Mouse (Mus musculus) E14TG2a.4 (cell line): ENCODE measurements around the gene Gli2.

Experiments used
- H3K27me3 ChIP-seq: 2 replicates; pipeline ENCODE4 v1.6.1; 2014; ENCODE audit warnings: low read length, control low read depth; ENCODE audit not compliant: insufficient read depth
- H3K36me3 ChIP-seq: 2 replicates; pipeline ENCODE4 v1.6.1; 2014; ENCODE audit warnings: low read length, control low read depth; ENCODE audit not compliant: insufficient read depth
- H3K4me1 ChIP-seq: replicated peaks from 2 replicates; pipeline ENCODE4 v1.6.1; 2014; ENCODE audit warnings: low read depth, low read length, control low read depth
- H3K4me3 ChIP-seq: replicated peaks from 2 replicates; pipeline ENCODE4 v1.5.1; 2014; ENCODE audit warnings: mild to moderate bottlenecking, low read length
- H3K9me3 ChIP-seq: 2 replicates; pipeline ENCODE4 v1.6.1; 2014; ENCODE audit warnings: low read length, control low read depth
- CTCF ChIP-seq: conservative IDR thresholded peaks from 2 replicates; pipeline ENCODE4 v1.5.1; 2014; ENCODE audit warnings: low read length
- NANOG ChIP-seq: IDR thresholded peaks from 2 replicates; pipeline ENCODE4 v1.6.1; 2014; ENCODE audit warnings: borderline replicate concordance, low read length, mixed read lengths
- POU5F1 ChIP-seq: IDR thresholded peaks from 2 replicates; pipeline ENCODE4 v1.6.1; 2014; ENCODE audit warnings: low read length, borderline replicate concordance

The Gli2 gene

GRCm38 (mm10) chr1:119022311-119022710 is 31.1 kb downstream of the Gli2 start:
- H3K4me1 ChIP-seq, result peaks cover 95% of the 10 kb centered on the region
- H3K4me3 ChIP-seq, result no peak overlapping the region; the same call in 1 of the 2 replicates
- no peaks in the 10 kb centered on the region for H3K27me3 ChIP-seq
- no peak for TF ChIP-seq NANOG
- no peak for TF ChIP-seq CTCF
- TF ChIP-seq POU5F1, result no peak
- H3K36me3 ChIP-seq, result peaks cover 91% of the 10 kb centered on the region
- no peaks in the 10 kb centered on the region for H3K9me3 ChIP-seq

GRCm38 (mm10) chr1:119020092-119020491 is 33.3 kb downstream of the Gli2 start:
- TF ChIP-seq CTCF (no peak), POU5F1 (no peak)
- Histone ChIP-seq H3K9me3 (no peaks in the 10 kb centered on the region), H3K4me3 (no peak overlapping the region), H3K36me3 (peaks cover 91% of the 10 kb centered on the region), H3K4me1 (peaks cover 95% of the 10 kb centered on the region), H3K27me3 (no peaks in the 10 kb centered on the region)

DNA sequence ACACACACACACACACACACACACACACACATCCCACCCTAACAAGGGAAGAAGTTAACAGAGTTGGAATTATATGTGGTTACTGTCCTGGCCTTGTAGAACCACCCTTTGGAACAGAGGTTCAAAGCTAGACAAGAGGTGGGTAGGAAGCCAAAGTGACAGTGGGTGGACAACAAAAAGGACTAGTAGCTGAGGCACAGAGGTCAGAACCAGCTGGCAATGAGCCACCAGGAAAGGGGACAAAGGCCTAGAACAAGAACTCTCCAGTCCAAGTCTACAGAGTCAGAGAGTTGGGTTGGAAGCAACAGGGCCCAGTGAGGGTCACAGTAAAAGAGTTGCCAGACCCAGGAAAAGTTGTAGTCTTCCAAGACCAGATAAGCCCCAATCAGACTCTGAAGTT is 34.4 kb downstream of the Gli2 start:
- Histone ChIP-seq H3K9me3 (no peaks in the 10 kb centered on the region), H3K27me3 (no peaks in the 10 kb centered on the region), H3K36me3 (peaks cover 93% of the 10 kb centered on the region), H3K4me1 (peaks cover 95% of the 10 kb centered on the region), H3K4me3 (no peak overlapping the region)
- TF ChIP-seq NANOG (no peak), POU5F1 (no peak), CTCF (no peak)

DNA sequence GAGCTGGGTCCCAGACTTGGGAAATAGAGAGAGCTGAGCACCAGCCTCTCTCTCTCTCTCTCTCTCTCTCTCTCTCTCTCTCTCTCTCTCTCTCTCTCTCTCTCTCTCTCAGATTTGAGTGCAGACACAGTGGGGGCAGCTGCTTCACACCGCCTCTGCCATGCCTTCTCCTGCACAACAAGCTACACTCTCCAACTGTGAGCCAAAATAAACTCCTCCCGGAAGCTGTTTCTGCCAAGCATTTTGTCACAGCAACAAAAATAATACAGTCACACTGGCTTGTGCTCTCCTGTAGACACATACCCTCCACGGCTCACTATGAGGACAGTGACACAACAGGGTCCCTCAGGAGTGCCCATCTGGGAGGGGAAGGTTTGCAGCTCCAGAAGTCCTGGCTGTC is 36.6 kb downstream of the Gli2 start:
- Histone ChIP-seq H3K4me1 (peaks cover 94% of the 10 kb centered on the region), H3K9me3 (no peaks in the 10 kb centered on the region), H3K4me3 (no peak overlapping the region), H3K36me3 (peaks cover 95% of the 10 kb centered on the region), H3K27me3 (no peaks in the 10 kb centered on the region)
- TF ChIP-seq POU5F1 (no peak), CTCF (no peak), NANOG (no peak)

DNA sequence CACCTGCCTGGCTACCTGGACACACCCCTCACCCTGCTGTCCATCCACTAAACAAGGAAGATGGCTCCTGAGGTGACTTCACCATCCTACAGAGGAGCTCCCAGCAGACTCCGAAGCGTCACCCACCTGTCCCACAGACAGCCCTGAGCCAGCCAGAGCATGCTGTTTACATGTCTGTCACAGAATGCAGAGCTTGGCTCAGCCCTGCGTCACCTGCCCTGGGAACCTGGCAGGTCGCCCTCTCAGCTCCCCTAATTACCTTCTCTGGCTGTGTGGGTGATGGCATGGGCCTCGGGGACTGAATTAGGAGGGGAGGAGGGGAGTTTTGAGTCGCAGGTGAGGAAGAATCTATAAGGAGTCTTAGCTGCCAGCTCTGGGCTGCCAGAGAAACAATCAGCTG is 38.3 kb downstream of the Gli2 start:
- Histone ChIP-seq H3K4me1 (peaks cover 93% of the 10 kb centered on the region), H3K27me3 (no peaks in the 10 kb centered on the region), H3K4me3 (no peak overlapping the region), H3K36me3 (peaks cover 95% of the 10 kb centered on the region), H3K9me3 (no peaks in the 10 kb centered on the region)
- no peak for TF ChIP-seq POU5F1
- TF ChIP-seq NANOG, result no peak
- no peak for TF ChIP-seq CTCF

GRCm38 (mm10) chr1:119008949-119009348 is 44.5 kb downstream of the Gli2 start:
- peaks cover 96% of the 10 kb centered on the region for H3K4me1 ChIP-seq
- H3K36me3 ChIP-seq, result peaks cover 94% of the 10 kb centered on the region
- no peaks in the 10 kb centered on the region for H3K27me3 ChIP-seq
- TF ChIP-seq POU5F1, result no peak
- TF ChIP-seq NANOG, result no peak
- no peak for TF ChIP-seq CTCF
- 0 out of 2 replicates have a peak overlapping the region, but pooled peaks have one; percentile 23 for H3K4me3 ChIP-seq
- H3K9me3 ChIP-seq, result no peaks in the 10 kb centered on the region

- TF ChIP-seq NANOG, result 0 out of 2 replicates have a peak, but pooled peaks have one; percentile 5
- TF ChIP-seq CTCF, result no peak
- TF ChIP-seq POU5F1, result no peak
- H3K27me3 ChIP-seq, result no peaks in the 10 kb centered on the region
- peaks cover 89% of the 10 kb centered on the region for H3K4me1 ChIP-seq
- no peaks in the 10 kb centered on the region for H3K9me3 ChIP-seq
- H3K4me3 ChIP-seq, result 0 out of 2 replicates have a peak overlapping the region, but pooled peaks have one; percentile 27
- H3K36me3 ChIP-seq, result peaks cover 96% of the 10 kb centered on the region
Measured at GRCm38 (mm10) chr1:119003852-119004398, 49.5 kb downstream of the Gli2 start.

DNA sequence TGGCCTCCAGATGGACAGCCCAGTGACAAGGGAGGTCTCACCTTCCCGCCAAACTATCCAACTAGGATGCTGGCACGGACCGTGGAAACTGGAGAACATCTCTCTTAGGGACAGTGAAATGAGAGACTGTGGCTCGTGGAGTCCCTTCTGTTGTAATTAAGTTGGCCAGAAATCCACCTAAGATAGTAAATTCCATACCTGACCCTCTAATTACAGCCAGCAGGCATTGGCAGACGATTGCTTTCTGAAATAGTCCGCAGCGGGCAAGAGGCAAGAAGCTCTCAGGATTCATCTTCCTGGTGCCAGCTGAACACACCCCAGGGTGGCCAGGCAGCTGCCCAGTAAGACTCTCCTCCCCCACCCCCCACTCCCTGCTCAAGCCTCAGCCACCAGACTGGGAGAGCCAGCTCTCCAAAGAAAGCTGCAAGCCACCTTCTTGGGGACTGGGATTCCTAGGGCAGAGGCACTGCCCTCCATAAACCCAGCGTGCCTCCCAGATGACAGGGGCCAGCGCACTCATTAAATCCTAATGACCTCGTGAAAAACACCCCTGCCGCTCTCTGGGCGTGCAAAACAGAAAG is 51.9 kb downstream of the Gli2 start:
- peaks cover 79% of the 10 kb centered on the region for H3K4me1 ChIP-seq
- no peaks in the 10 kb centered on the region for H3K9me3 ChIP-seq
- peaks cover 96% of the 10 kb centered on the region for H3K36me3 ChIP-seq
- no peaks in the 10 kb centered on the region for H3K27me3 ChIP-seq
- no peak overlapping the region for H3K4me3 ChIP-seq
- TF ChIP-seq CTCF, result no peak
- TF ChIP-seq NANOG, result no peak
- TF ChIP-seq POU5F1, result no peak

DNA sequence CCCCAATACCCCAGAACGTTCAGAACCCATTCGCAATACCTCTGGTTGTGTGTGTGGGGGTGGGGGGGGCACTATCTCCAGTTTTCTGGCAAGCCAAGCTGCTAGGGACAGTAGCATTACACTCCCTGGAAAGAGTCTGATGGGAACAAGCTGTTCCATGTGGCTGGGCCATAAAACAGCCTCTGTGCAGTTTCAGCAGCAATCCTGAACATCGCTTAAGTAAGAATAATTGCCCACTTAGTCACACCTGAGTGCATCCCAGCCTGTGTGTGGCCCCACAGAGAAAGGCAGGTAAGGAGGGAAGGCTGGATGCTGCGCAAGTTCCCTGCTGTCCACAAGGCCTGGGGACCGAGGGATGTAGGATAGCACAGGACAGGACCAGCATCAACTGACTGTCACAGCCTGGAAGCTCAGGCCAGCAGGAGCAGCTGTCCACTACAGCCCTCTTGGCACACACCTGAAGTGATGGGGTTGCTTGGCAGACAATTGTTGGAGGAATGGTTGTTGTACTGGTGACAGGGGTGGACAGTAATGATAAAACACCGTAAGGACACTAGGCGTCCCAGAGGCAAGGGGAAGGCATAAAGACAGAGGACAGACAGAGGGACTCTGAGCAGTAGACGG is 58.8 kb downstream of the Gli2 start:
- Histone ChIP-seq H3K4me3 (no peak overlapping the region), H3K9me3 (no peaks in the 10 kb centered on the region), H3K27me3 (no peaks in the 10 kb centered on the region), H3K36me3 (peaks cover 91% of the 10 kb centered on the region), H3K4me1 (peaks cover 50% of the 10 kb centered on the region)
- no peak for TF ChIP-seq POU5F1
- no peak for TF ChIP-seq NANOG
- no peak for TF ChIP-seq CTCF
